Mouse (Mus musculus) hindbrain, embryonic 16.5 days (tissue): Measurements from ENCODE around the gene Cdk8. TPM values are rescaled to one million over a fixed set of nuclear protein-coding genes. Genes with fewer than 3 reads are reported as not detected.

Experiments
- ATAC-seq: fragments of 200-750 bp; cut with Nextera tagmentation; 2 replicates; pipeline ENCODE4 v1.8.0; 2017; ENCODE audit warnings: moderate TSS enrichment, moderate library complexity
- H3K27ac ChIP-seq: fragments of 300-500 bp; sonication (generic); 2 replicates; pipeline ENCODE4 v1.5.1; 2014; ENCODE audit warnings: low read depth, mild to moderate bottlenecking, control low read depth, low read length, moderate library complexity
- H3K27me3 ChIP-seq: fragments of 300-500 bp; sonication (generic); replicated peaks from 2 replicates; pipeline ENCODE4 v1.6.1; 2014; ENCODE audit warnings: low read length; ENCODE audit not compliant: control insufficient read depth, insufficient read depth
- H3K36me3 ChIP-seq: fragments of 300-500 bp; sonication (generic); 2 replicates; pipeline ENCODE4 v1.6.1; 2014; ENCODE audit warnings: mild to moderate bottlenecking, low read length, moderate library complexity, mixed read lengths; ENCODE audit not compliant: control insufficient read depth, insufficient read depth
- H3K4me1 ChIP-seq: fragments of 300-500 bp; sonication (generic); 2 replicates; pipeline ENCODE4 v1.6.1; 2014; ENCODE audit warnings: low read depth, low read length; ENCODE audit not compliant: control insufficient read depth, insufficient read depth
- H3K4me2 ChIP-seq: fragments of 300-500 bp; sonication (generic); 2 replicates; pipeline ENCODE4 v1.6.1; 2014; ENCODE audit warnings: mild to moderate bottlenecking, low read length, control low read depth, moderate library complexity
- H3K4me3 ChIP-seq: fragments of 300-500 bp; sonication (generic); 2 replicates; pipeline ENCODE4 v1.5.1; 2014; ENCODE audit warnings: mild to moderate bottlenecking, low read length, control low read depth, moderate library complexity
- H3K9ac ChIP-seq: fragments of 300-500 bp; sonication (generic); 2 replicates; pipeline ENCODE4 v1.6.1; 2014; ENCODE audit warnings: low read depth, mild to moderate bottlenecking, control low read depth, low read length, moderate library complexity
- H3K9me3 ChIP-seq: fragments of 300-500 bp; sonication (generic); 2 replicates; pipeline ENCODE4 v1.6.1; 2014; ENCODE audit warnings: mild to moderate bottlenecking, low read length, moderate library complexity; ENCODE audit not compliant: control insufficient read depth
- WGBS: fragments of 180-500 bp; shearing (Covaris S2); extraction: QIAGEN DNeasy Blood & Tissue Kit; methylation state at CpG from one replicate; pipeline ENCODE4 v1.1.7; 2014; 5-methylcytosine and 5-hydroxymethylcytosine counted together
- polyA plus RNA-seq: library from polyadenylated mRNA; unstranded; fragments of >200 nt; fragmentation: Nextera tagmentation; extraction: Ambion mirVana; gene quantifications from 2 replicates; pipeline ENCODE4 v1.2.1, GENCODE M21; 2015

Gene Cdk8
- polyA plus RNA-seq, 1 experiment from 2014 or later: 11.2 TPM

GRCm38 (mm10) chr5:146267776-146268175 lies 36.7 kb downstream of the Cdk8 start:
- Histone ChIP-seq H3K27me3 (no peaks in the 10 kb centered on the region), H3K9me3 (no peaks in the 10 kb centered on the region), H3K4me1 (no peaks in the 10 kb centered on the region), H3K27ac (no peak overlapping the region), H3K9ac (no peak overlapping the region), H3K4me2 (no peak overlapping the region), H3K4me3 (no peak overlapping the region), H3K36me3 (no peaks in the 10 kb centered on the region)
- ATAC-seq: no peak
- WGBS: 86% methylated on average over 7 of the region's 7 CpGs

GRCm38 (mm10) chr5:146270593-146270992 lies 39.6 kb downstream of the Cdk8 start:
- H3K4me1 ChIP-seq: no peaks in the 10 kb centered on the region
- no peak overlapping the region for H3K4me2 ChIP-seq
- 83% methylated on average over 9 of the region's 9 CpGs for WGBS
- no peaks in the 10 kb centered on the region for H3K9me3 ChIP-seq
- no peaks in the 10 kb centered on the region for H3K27me3 ChIP-seq
- no peak for ATAC-seq
- H3K27ac ChIP-seq: no peak overlapping the region
- no peaks in the 10 kb centered on the region for H3K36me3 ChIP-seq
- H3K9ac ChIP-seq: no peak overlapping the region
- H3K4me3 ChIP-seq: no peak overlapping the region

- H3K9ac ChIP-seq: no peak overlapping the region
- H3K9me3 ChIP-seq: no peaks in the 10 kb centered on the region
- WGBS: 86% methylated on average over 5 of the region's 5 CpGs
- no peak overlapping the region for H3K4me3 ChIP-seq
- no peaks in the 10 kb centered on the region for H3K36me3 ChIP-seq
- ATAC-seq: no peak
- no peak overlapping the region for H3K4me2 ChIP-seq
- H3K27ac ChIP-seq: no peak overlapping the region
- H3K4me1 ChIP-seq: no peaks in the 10 kb centered on the region
- H3K27me3 ChIP-seq: no peaks in the 10 kb centered on the region
Measured at GRCm38 (mm10) chr5:146271662-146272061, 40.6 kb downstream of the Cdk8 start.

- Histone ChIP-seq H3K9ac (no peak overlapping the region), H3K4me2 (no peak overlapping the region), H3K9me3 (no peaks in the 10 kb centered on the region), H3K4me3 (no peak overlapping the region), H3K36me3 (no peaks in the 10 kb centered on the region), H3K4me1 (no peaks in the 10 kb centered on the region), H3K27me3 (no peaks in the 10 kb centered on the region), H3K27ac (no peak overlapping the region)
- WGBS: 90% methylated on average over 4 of the region's 4 CpGs
- ATAC-seq: no peak
Measured at GRCm38 (mm10) chr5:146273096-146273495, 42.1 kb downstream of the Cdk8 start.

- ATAC-seq: no peak
- Histone ChIP-seq H3K36me3 (no peaks in the 10 kb centered on the region), H3K27me3 (no peaks in the 10 kb centered on the region), H3K9ac (no peak overlapping the region), H3K9me3 (no peaks in the 10 kb centered on the region), H3K4me2 (no peak overlapping the region), H3K4me1 (no peaks in the 10 kb centered on the region), H3K4me3 (no peak overlapping the region), H3K27ac (no peak overlapping the region)
- WGBS: 75% methylated on average over 4 of the region's 4 CpGs
Measured at GRCm38 (mm10) chr5:146274420-146275045, 43.5 kb downstream of the Cdk8 start.

- Histone ChIP-seq H3K27me3 (no peaks in the 10 kb centered on the region), H3K4me1 (no peaks in the 10 kb centered on the region), H3K27ac (no peak overlapping the region), H3K9me3 (no peaks in the 10 kb centered on the region), H3K9ac (no peak overlapping the region), H3K4me2 (no peak overlapping the region), H3K4me3 (no peak overlapping the region), H3K36me3 (no peaks in the 10 kb centered on the region)
- ATAC-seq: no peak
- WGBS: 95% methylated on average over 4 of the region's 4 CpGs
Measured at GRCm38 (mm10) chr5:146277513-146277912, 46.5 kb downstream of the Cdk8 start.

- Histone ChIP-seq H3K36me3 (no peaks in the 10 kb centered on the region), H3K4me1 (no peaks in the 10 kb centered on the region), H3K9ac (no peak overlapping the region), H3K27ac (no peak overlapping the region), H3K4me2 (no peak overlapping the region), H3K9me3 (no peaks in the 10 kb centered on the region), H3K4me3 (no peak overlapping the region), H3K27me3 (no peaks in the 10 kb centered on the region)
- ATAC-seq: no peak
Measured at GRCm38 (mm10) chr5:146280012-146280411, 49.0 kb downstream of the Cdk8 start.

GRCm38 (mm10) chr5:146281241-146281818 lies 50.3 kb downstream of the Cdk8 start:
- no peak for ATAC-seq
- Histone ChIP-seq H3K36me3 (peaks cover under 1% of the 10 kb centered on the region; the same call in 1 of the 2 replicates), H3K4me3 (no peak overlapping the region), H3K4me1 (no peaks in the 10 kb centered on the region), H3K27ac (no peak overlapping the region), H3K27me3 (no peaks in the 10 kb centered on the region), H3K9me3 (no peaks in the 10 kb centered on the region), H3K4me2 (no peak overlapping the region), H3K9ac (no peak overlapping the region)
- WGBS: 77% methylated on average over 4 of the region's 4 CpGs

- ATAC-seq: no peak
- 66% methylated on average over 13 of the region's 13 CpGs for WGBS
- H3K9me3 ChIP-seq: no peaks in the 10 kb centered on the region
- H3K27ac ChIP-seq: no peak overlapping the region
- no peak overlapping the region for H3K4me3 ChIP-seq
- no peaks in the 10 kb centered on the region for H3K27me3 ChIP-seq
- H3K4me1 ChIP-seq: no peaks in the 10 kb centered on the region
- no peak overlapping the region for H3K4me2 ChIP-seq
- H3K36me3 ChIP-seq: peaks cover 7% of the 10 kb centered on the region
- no peak overlapping the region for H3K9ac ChIP-seq
Measured at GRCm38 (mm10) chr5:146281884-146282579, 51.0 kb downstream of the Cdk8 start.
